Mouse (Mus musculus) embryonic facial prominence, embryonic 14.5 days (tissue): ENCODE data around the gene 4932438A13Rik. TPM values are rescaled to one million over a fixed set of nuclear protein-coding genes. Genes with fewer than 3 reads are reported as not detected.

Experiments
- ATAC-seq: fragments of 200-750 bp; cut with Nextera tagmentation; 2 replicates; pipeline ENCODE4 v1.8.0; 2017; ENCODE audit warnings: low read depth, moderate number of reproducible peaks, moderate TSS enrichment
- DNase-seq: peaks from one replicate; pipeline ENCODE4 v3.0.0-alpha.2; 2015; ENCODE audit warnings: low spot score
- H3K27ac ChIP-seq: fragments of 300-500 bp; sonication (generic); replicated peaks from 2 replicates; pipeline ENCODE4 v1.5.1; 2014; ENCODE audit warnings: low read depth, mild to moderate bottlenecking, low read length, moderate library complexity
- H3K27me3 ChIP-seq: fragments of 300-500 bp; sonication (generic); replicated peaks from 2 replicates; pipeline ENCODE4 v1.6.1; 2014; ENCODE audit warnings: low read length; ENCODE audit not compliant: control insufficient read depth, insufficient read depth
- H3K36me3 ChIP-seq: fragments of 300-500 bp; sonication (generic); 2 replicates; pipeline ENCODE4 v1.6.1; 2014; ENCODE audit warnings: low read length, mixed read lengths; ENCODE audit not compliant: control insufficient read depth, insufficient read depth
- H3K4me1 ChIP-seq: fragments of 300-500 bp; sonication (generic); 2 replicates; pipeline ENCODE4 v1.6.1; 2014; ENCODE audit warnings: antibody characterized with exemption, low read length; ENCODE audit not compliant: control insufficient read depth, insufficient read depth
- H3K4me2 ChIP-seq: fragments of 300-500 bp; sonication (generic); 2 replicates; pipeline ENCODE4 v1.6.1; 2014; ENCODE audit warnings: low read depth, mild to moderate bottlenecking, low read length, moderate library complexity, mixed read lengths
- H3K4me3 ChIP-seq: fragments of 300-500 bp; sonication (generic); 2 replicates; pipeline ENCODE4 v1.5.1; 2014; ENCODE audit warnings: low read depth, mild to moderate bottlenecking, low read length
- H3K9ac ChIP-seq: fragments of 300-500 bp; sonication (generic); 2 replicates; pipeline ENCODE4 v1.6.1; 2014; ENCODE audit warnings: low read depth, mild to moderate bottlenecking, low read length, moderate library complexity, mixed read lengths
- H3K9me3 ChIP-seq: fragments of 300-500 bp; sonication (generic); 2 replicates; pipeline ENCODE4 v1.6.1; 2016; ENCODE audit warnings: low read length; ENCODE audit not compliant: control insufficient read depth
- WGBS: fragments of 180-500 bp; shearing (Covaris S2); extraction: QIAGEN DNeasy Blood & Tissue Kit; methylation state at CpG from one replicate; pipeline ENCODE4 v1.1.7; 2014; 5-methylcytosine and 5-hydroxymethylcytosine counted together
- polyA plus RNA-seq: library from polyadenylated mRNA; unstranded; fragments of >200 nt; fragmentation: Nextera tagmentation; extraction: Ambion mirVana; gene quantifications from 2 replicates; pipeline ENCODE4 v1.2.1, GENCODE M21; 2014

Gene 4932438A13Rik
- polyA plus RNA-seq, 1 experiment from 2014 or later = 61.5 TPM

- DNase-seq = no peak
Observed at GRCm38 (mm10) chr3:36863427-36863826, 523 bp downstream of the 4932438A13Rik start.

GRCm38 (mm10) chr3:36863881-36864280, 977 bp downstream of the 4932438A13Rik start:
- ATAC-seq (no peak), DNase-seq (no peak)
- peak overlapping the region; percentile 71 for H3K4me2 ChIP-seq
- no peak overlapping the region for H3K27ac ChIP-seq
- peak overlapping the region; percentile 87 for H3K9ac ChIP-seq
- WGBS = 64% methylated on average over 4 of the region's 4 CpGs
- no peaks in the 10 kb centered on the region for H3K9me3 ChIP-seq
- H3K4me1 ChIP-seq = peaks cover 5% of the 10 kb centered on the region
- peaks cover 32% of the 10 kb centered on the region for H3K36me3 ChIP-seq
- peak overlapping the region; percentile 66 for H3K4me3 ChIP-seq
- H3K27me3 ChIP-seq = no peaks in the 10 kb centered on the region

More at GRCm38 (mm10) chr3:36863427-36863826, 523 bp downstream of the 4932438A13Rik start:
- H3K4me3 ChIP-seq = peak overlapping the region; percentile 66
- H3K27me3 ChIP-seq = no peaks in the 10 kb centered on the region
- peaks cover 32% of the 10 kb centered on the region for H3K36me3 ChIP-seq
- ATAC-seq = peak; percentile 31; the same call in 1 of the 2 replicates
- H3K9ac ChIP-seq = peak overlapping the region; percentile 87
- WGBS = 2% methylated on average over 10 of the region's 23 CpGs
- peaks cover 5% of the 10 kb centered on the region for H3K4me1 ChIP-seq
- H3K9me3 ChIP-seq = no peaks in the 10 kb centered on the region
- H3K4me2 ChIP-seq = peak overlapping the region; percentile 71
- H3K27ac ChIP-seq = peak overlapping the region; percentile 66; the same call in 1 of the 2 replicates

DNA sequence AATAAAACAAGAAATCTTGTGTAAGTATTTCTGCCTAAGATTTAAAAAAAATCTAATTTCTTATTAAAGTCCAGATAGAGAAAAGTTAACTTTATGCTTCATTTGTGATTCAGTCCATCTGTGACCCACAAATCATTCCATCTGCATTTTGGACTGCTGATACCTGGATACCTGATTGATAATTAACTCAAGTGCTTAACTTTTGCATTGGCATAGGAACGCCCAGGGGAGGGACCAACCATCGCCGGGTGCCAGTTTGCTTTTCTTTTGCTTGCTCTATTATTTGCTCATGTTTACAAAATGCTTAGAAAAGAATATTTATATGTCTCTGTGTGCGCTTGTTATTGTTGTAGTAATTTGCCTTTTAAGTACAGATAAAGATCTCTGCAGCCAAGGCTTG, 1.6 kb downstream of the 4932438A13Rik start:
- H3K27ac ChIP-seq = no peak overlapping the region
- no peak overlapping the region for H3K9ac ChIP-seq
- H3K9me3 ChIP-seq = no peaks in the 10 kb centered on the region
- peaks cover 32% of the 10 kb centered on the region for H3K36me3 ChIP-seq
- peaks cover 5% of the 10 kb centered on the region for H3K4me1 ChIP-seq
- 98% methylated on average over 4 of the region's 4 CpGs for WGBS
- no peak for ATAC-seq
- H3K4me3 ChIP-seq = no peak overlapping the region
- DNase-seq = no peak
- no peaks in the 10 kb centered on the region for H3K27me3 ChIP-seq
- no peak overlapping the region for H3K4me2 ChIP-seq

- Histone ChIP-seq H3K9ac (no peak overlapping the region), H3K27me3 (no peaks in the 10 kb centered on the region), H3K4me2 (no peak overlapping the region), H3K27ac (no peak overlapping the region), H3K9me3 (no peaks in the 10 kb centered on the region), H3K4me3 (no peak overlapping the region), H3K36me3 (peaks cover 23% of the 10 kb centered on the region), H3K4me1 (no peaks in the 10 kb centered on the region)
- no peak for DNase-seq
- no peak for ATAC-seq
- WGBS = 97% methylated on average over 3 of the region's 3 CpGs
Observed at GRCm38 (mm10) chr3:36905372-36905771, 42.5 kb downstream of the 4932438A13Rik start.

- Histone ChIP-seq H3K4me1 (no peaks in the 10 kb centered on the region), H3K36me3 (peaks cover 36% of the 10 kb centered on the region), H3K4me2 (no peak overlapping the region), H3K27me3 (no peaks in the 10 kb centered on the region), H3K4me3 (no peak overlapping the region), H3K9me3 (no peaks in the 10 kb centered on the region), H3K9ac (no peak overlapping the region), H3K27ac (no peak overlapping the region)
- WGBS = 88% methylated on average over 2 of the region's 2 CpGs
- DNase-seq (no peak), ATAC-seq (no peak)
Observed at GRCm38 (mm10) chr3:36917832-36918231, 54.9 kb downstream of the 4932438A13Rik start.

GRCm38 (mm10) chr3:36918322-36918721, 55.4 kb downstream of the 4932438A13Rik start:
- no peak for ATAC-seq
- Histone ChIP-seq H3K9me3 (no peaks in the 10 kb centered on the region), H3K27ac (no peak overlapping the region), H3K4me3 (no peak overlapping the region), H3K36me3 (peaks cover 36% of the 10 kb centered on the region), H3K9ac (no peak overlapping the region), H3K4me1 (no peaks in the 10 kb centered on the region), H3K27me3 (no peaks in the 10 kb centered on the region), H3K4me2 (no peak overlapping the region)
- DNase-seq = no peak
- 94% methylated on average over 4 of the region's 4 CpGs for WGBS

- Histone ChIP-seq H3K4me3 (no peak overlapping the region), H3K9me3 (no peaks in the 10 kb centered on the region), H3K4me2 (no peak overlapping the region), H3K4me1 (peaks cover 4% of the 10 kb centered on the region; the same call in 1 of the 2 replicates), H3K27me3 (no peaks in the 10 kb centered on the region), H3K27ac (no peak overlapping the region; the same call in 1 of the 2 replicates), H3K36me3 (peaks cover 33% of the 10 kb centered on the region), H3K9ac (no peak overlapping the region)
- ATAC-seq (peak; percentile 60), DNase-seq (peak; percentile 18)
- WGBS = 26% methylated on average over 5 of the region's 5 CpGs
Observed at GRCm38 (mm10) chr3:36941572-36941971, 78.7 kb downstream of the 4932438A13Rik start.

DNA sequence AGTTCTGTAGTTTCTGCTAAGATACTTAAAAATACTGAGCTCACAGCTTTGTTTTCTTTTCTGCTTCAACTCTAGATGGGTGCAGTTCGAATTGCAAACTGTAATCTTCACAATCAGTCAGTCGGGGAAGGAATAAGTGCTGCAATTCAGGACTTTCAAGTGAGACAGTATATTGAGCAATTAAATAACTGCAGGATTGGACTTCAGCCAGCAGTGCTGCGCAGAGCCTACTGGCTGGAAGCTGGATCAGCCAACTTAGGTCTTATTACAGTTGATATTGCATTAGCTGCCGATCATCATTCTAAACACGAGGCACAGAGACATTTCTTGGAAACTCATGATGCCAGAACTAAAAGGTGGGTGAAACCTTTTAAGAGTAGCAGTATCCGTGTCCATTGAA, 79.2 kb downstream of the 4932438A13Rik start:
- no peak overlapping the region for H3K4me3 ChIP-seq
- DNase-seq = peak; percentile 89
- H3K36me3 ChIP-seq = peaks cover 34% of the 10 kb centered on the region
- H3K4me1 ChIP-seq = peaks cover 4% of the 10 kb centered on the region; the same call in 1 of the 2 replicates
- H3K4me2 ChIP-seq = no peak overlapping the region
- WGBS = 53% methylated on average over 6 of the region's 6 CpGs
- H3K9me3 ChIP-seq = no peaks in the 10 kb centered on the region
- no peak overlapping the region for H3K9ac ChIP-seq
- H3K27me3 ChIP-seq = no peaks in the 10 kb centered on the region
- ATAC-seq = peak; percentile 91
- H3K27ac ChIP-seq = no peak overlapping the region; the same call in 1 of the 2 replicates

- Histone ChIP-seq H3K4me2 (no peak overlapping the region), H3K9me3 (no peaks in the 10 kb centered on the region), H3K27me3 (no peaks in the 10 kb centered on the region), H3K4me1 (peaks cover 4% of the 10 kb centered on the region; the same call in 1 of the 2 replicates), H3K36me3 (peaks cover 40% of the 10 kb centered on the region), H3K9ac (no peak overlapping the region), H3K4me3 (no peak overlapping the region), H3K27ac (no peak overlapping the region)
- DNase-seq (no peak), ATAC-seq (no peak)
Observed at GRCm38 (mm10) chr3:36943706-36944105, 80.8 kb downstream of the 4932438A13Rik start.
